Mouse (Mus musculus) intestine, postnatal 0 days (tissue): ENCODE data around the gene Eif4e1b. TPM values are rescaled to one million over a fixed set of nuclear protein-coding genes. Genes with fewer than 3 reads are reported as not detected.

Experiments used
- ATAC-seq: fragments of 200-750 bp; cut with Nextera tagmentation; 2 replicates; pipeline ENCODE4 v1.8.0; 2017; ENCODE audit warnings: mild to moderate bottlenecking, moderate TSS enrichment, moderate library complexity
- H3K27ac ChIP-seq: fragments of 300-500 bp; sonication (generic); 2 replicates; pipeline ENCODE4 v1.5.1; 2014; ENCODE audit warnings: mild to moderate bottlenecking, low read depth, low read length, moderate library complexity
- H3K27me3 ChIP-seq: fragments of 300-500 bp; sonication (generic); replicated peaks from 2 replicates; pipeline ENCODE4 v1.6.1; 2014; ENCODE audit warnings: low read length, mixed read lengths; ENCODE audit not compliant: control insufficient read depth, insufficient read depth
- H3K36me3 ChIP-seq: fragments of 300-500 bp; sonication (generic); 2 replicates; pipeline ENCODE4 v1.6.1; 2014; ENCODE audit warnings: mild to moderate bottlenecking, moderate library complexity; ENCODE audit not compliant: control insufficient read depth, insufficient read depth
- H3K4me1 ChIP-seq: fragments of 300-500 bp; sonication (generic); replicated peaks from 2 replicates; pipeline ENCODE4 v1.6.1; 2014; ENCODE audit warnings: antibody characterized with exemption, low read length, mixed read lengths; ENCODE audit not compliant: control insufficient read depth, insufficient read depth
- H3K4me2 ChIP-seq: fragments of 300-500 bp; sonication (generic); replicated peaks from 2 replicates; pipeline ENCODE4 v1.6.1; 2014; ENCODE audit warnings: low read depth, mild to moderate bottlenecking, moderate library complexity
- H3K4me3 ChIP-seq: fragments of 300-500 bp; sonication (generic); 2 replicates; pipeline ENCODE4 v1.5.1; 2014; ENCODE audit warnings: low read depth, low read length
- H3K9ac ChIP-seq: fragments of 300-500 bp; sonication (generic); 2 replicates; pipeline ENCODE4 v1.6.1; 2014; ENCODE audit warnings: mild to moderate bottlenecking, low read depth, low read length
- H3K9me3 ChIP-seq: fragments of 300-500 bp; sonication (generic); 2 replicates; pipeline ENCODE4 v1.6.1; 2016; ENCODE audit warnings: mixed run types; ENCODE audit not compliant: control insufficient read depth
- CTCF ChIP-seq: sonication (generic); IDR thresholded peaks from 2 replicates; pipeline ENCODE4 v1.5.1; 2016; ENCODE audit warnings: low read depth, mild to moderate bottlenecking, control low read depth, antibody characterized with exemption, moderate library complexity
- WGBS: fragments of 180-500 bp; shearing (Covaris S2); extraction: QIAGEN DNeasy Blood & Tissue Kit; methylation state at CpG from one replicate; pipeline ENCODE4 v1.1.7; 2014; 5-methylcytosine and 5-hydroxymethylcytosine counted together
- polyA plus RNA-seq: library from polyadenylated mRNA; unstranded; fragments of >200 nt; fragmentation: Nextera tagmentation; extraction: Ambion mirVana; gene quantifications from 2 replicates; pipeline ENCODE4 v1.2.1, GENCODE M21; 2015

The Eif4e1b gene
- polyA plus RNA-seq, 1 experiment from 2014 or later = not detected

- Histone ChIP-seq H3K9me3 (no peaks in the 10 kb centered on the region), H3K27me3 (peaks cover 27% of the 10 kb centered on the region; the same call in 1 of the 2 replicates), H3K4me1 (peaks cover 4% of the 10 kb centered on the region; the same call in 1 of the 2 replicates), H3K9ac (no peak overlapping the region), H3K27ac (no peak overlapping the region), H3K4me3 (peak overlapping the region; percentile 37), H3K4me2 (peak overlapping the region; percentile 71), H3K36me3 (no peaks in the 10 kb centered on the region)
- WGBS = under 1% methylated on average over 43 of the region's 43 CpGs
- peak; percentile 89 for TF ChIP-seq CTCF
- ATAC-seq = peak; percentile 84
Observed at GRCm38 (mm10) chr13:54758045-54758755, 25.6 kb upstream of the Eif4e1b start.

- Histone ChIP-seq H3K27me3 (peaks cover 31% of the 10 kb centered on the region; the same call in 1 of the 2 replicates), H3K4me1 (peaks cover 4% of the 10 kb centered on the region; the same call in 1 of the 2 replicates), H3K27ac (no peak overlapping the region), H3K9me3 (no peaks in the 10 kb centered on the region), H3K4me2 (peak overlapping the region; percentile 71), H3K4me3 (no peak overlapping the region), H3K36me3 (no peaks in the 10 kb centered on the region), H3K9ac (no peak overlapping the region)
- ATAC-seq = no peak
- 4% methylated on average over 29 of the region's 29 CpGs for WGBS
- no peak for TF ChIP-seq CTCF
Observed at GRCm38 (mm10) chr13:54758756-54759470, 24.9 kb upstream of the Eif4e1b start.

DNA sequence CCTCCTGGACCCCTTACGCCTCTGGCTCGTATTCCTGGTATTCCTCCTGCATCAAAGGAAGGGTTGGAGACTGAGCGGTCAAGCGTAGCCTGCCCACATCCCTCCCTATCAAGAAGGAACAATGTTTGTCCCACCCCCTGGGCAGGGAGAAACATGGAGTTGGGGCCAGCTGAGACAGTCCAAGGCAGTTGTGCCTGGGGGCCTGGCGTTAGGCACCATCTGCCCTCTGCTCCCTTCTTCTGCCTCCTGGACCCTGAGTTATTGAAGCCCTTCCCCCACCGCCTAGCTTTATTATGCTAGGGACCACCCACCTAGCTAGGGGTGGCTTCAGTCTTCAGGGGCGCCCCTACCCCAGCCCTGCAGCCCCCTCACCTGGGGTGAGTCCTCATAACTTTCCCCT, 24.3 kb upstream of the Eif4e1b start:
- no peak overlapping the region for H3K27ac ChIP-seq
- no peak overlapping the region for H3K9ac ChIP-seq
- no peak overlapping the region for H3K4me2 ChIP-seq
- TF ChIP-seq CTCF = no peak
- H3K4me1 ChIP-seq = peaks cover 4% of the 10 kb centered on the region; the same call in 1 of the 2 replicates
- 17% methylated on average over 7 of the region's 7 CpGs for WGBS
- H3K9me3 ChIP-seq = no peaks in the 10 kb centered on the region
- H3K36me3 ChIP-seq = no peaks in the 10 kb centered on the region
- no peak overlapping the region for H3K4me3 ChIP-seq
- ATAC-seq = no peak
- H3K27me3 ChIP-seq = peaks cover 37% of the 10 kb centered on the region; the same call in 1 of the 2 replicates

GRCm38 (mm10) chr13:54760164-54760795, 23.5 kb upstream of the Eif4e1b start:
- WGBS = 64% methylated on average over 8 of the region's 8 CpGs
- Histone ChIP-seq H3K4me2 (no peak overlapping the region), H3K9ac (no peak overlapping the region), H3K4me3 (no peak overlapping the region), H3K4me1 (peaks cover 4% of the 10 kb centered on the region; the same call in 1 of the 2 replicates), H3K9me3 (no peaks in the 10 kb centered on the region), H3K36me3 (no peaks in the 10 kb centered on the region), H3K27me3 (peaks cover 44% of the 10 kb centered on the region), H3K27ac (no peak overlapping the region)
- ATAC-seq = no peak
- TF ChIP-seq CTCF = no peak

GRCm38 (mm10) chr13:54760906-54761305, 22.9 kb upstream of the Eif4e1b start:
- no peak overlapping the region for H3K4me3 ChIP-seq
- 81% methylated on average over 7 of the region's 7 CpGs for WGBS
- peaks cover 4% of the 10 kb centered on the region; the same call in 1 of the 2 replicates for H3K4me1 ChIP-seq
- no peak for ATAC-seq
- H3K4me2 ChIP-seq = no peak overlapping the region
- no peaks in the 10 kb centered on the region for H3K9me3 ChIP-seq
- no peak for TF ChIP-seq CTCF
- peaks cover 51% of the 10 kb centered on the region for H3K27me3 ChIP-seq
- no peak overlapping the region for H3K9ac ChIP-seq
- no peaks in the 10 kb centered on the region for H3K36me3 ChIP-seq
- H3K27ac ChIP-seq = no peak overlapping the region
